Mouse (Mus musculus): ENCODE data around the gene Ccdc153. TPM values are rescaled to one million over a fixed set of nuclear protein-coding genes. Genes with fewer than 3 reads are reported as not detected.
A peak's percentile ranks its signal among the peaks of the same experiment; 100 is the strongest.

Gene Ccdc153
- polyA plus RNA-seq, 2 experiments: not detected

DNA sequence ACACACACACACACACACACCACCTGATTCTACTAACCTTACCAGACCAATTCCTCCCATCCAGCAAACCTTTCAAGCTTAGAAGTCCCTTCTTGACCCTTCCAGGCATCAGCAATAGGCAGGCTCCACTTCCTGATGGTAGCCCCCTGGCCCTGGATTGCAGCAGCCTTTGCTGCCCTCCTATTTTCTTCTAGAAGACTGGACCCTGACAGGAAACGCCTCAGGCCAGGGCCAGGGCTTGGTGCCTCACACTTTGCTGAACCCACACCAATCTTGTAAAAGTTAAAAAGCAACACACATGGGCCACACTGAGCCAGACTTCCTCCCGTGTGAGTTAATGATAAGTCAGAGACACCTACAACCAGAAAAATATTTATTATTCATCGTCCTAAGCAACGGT is 3.3 kb upstream of the Ccdc153 start:
- H3K4me1 ChIP-seq (replicated peaks; ENCODE audit: control insufficient read depth in 2 of 2, insufficient read depth in 2 of 2, low read length in 1 of 2): peaks cover 4 to 10% of the 10 kb centered on the region in 2 experiments
- H3K9me3 ChIP-seq (ENCODE audit: control insufficient read depth, low read length): no peaks in the 10 kb centered on the region
- TF ChIP-seq EP300 (IDR thresholded peaks at IDR 0.05; ENCODE audit: low read depth): no peak
- TF ChIP-seq CTCF (IDR thresholded peaks at IDR 0.05; ENCODE audit: low read depth): no peak
- DNase-seq (ENCODE audit: low read depth in 3 of 3, low spot score in 3 of 3): no peak
- 56% methylated on average over 4 of the region's 4 CpGs for WGBS (ENCODE audit: insufficient replicate concordance)
- H3K4me2 ChIP-seq (ENCODE audit: low read depth): no peak overlapping the region
- H3K9ac ChIP-seq (replicated peaks): no peak overlapping the region
- no peaks in the 10 kb centered on the region for H3K36me3 ChIP-seq (replicated peaks; ENCODE audit: control insufficient read depth, insufficient read depth, low read depth)
- ATAC-seq (ENCODE audit: insufficient read depth): no peak
- no peak overlapping the region for H3K4me3 ChIP-seq (ENCODE audit: insufficient read depth in 1 of 2, low read depth in 2 of 2, low read length in 2 of 2)
- no peak overlapping the region for H3K27ac ChIP-seq
- H3K27me3 ChIP-seq (ENCODE audit: control insufficient read depth, insufficient read depth, low read length): no peaks in the 10 kb centered on the region; the same call in none of the 2 replicates

DNA sequence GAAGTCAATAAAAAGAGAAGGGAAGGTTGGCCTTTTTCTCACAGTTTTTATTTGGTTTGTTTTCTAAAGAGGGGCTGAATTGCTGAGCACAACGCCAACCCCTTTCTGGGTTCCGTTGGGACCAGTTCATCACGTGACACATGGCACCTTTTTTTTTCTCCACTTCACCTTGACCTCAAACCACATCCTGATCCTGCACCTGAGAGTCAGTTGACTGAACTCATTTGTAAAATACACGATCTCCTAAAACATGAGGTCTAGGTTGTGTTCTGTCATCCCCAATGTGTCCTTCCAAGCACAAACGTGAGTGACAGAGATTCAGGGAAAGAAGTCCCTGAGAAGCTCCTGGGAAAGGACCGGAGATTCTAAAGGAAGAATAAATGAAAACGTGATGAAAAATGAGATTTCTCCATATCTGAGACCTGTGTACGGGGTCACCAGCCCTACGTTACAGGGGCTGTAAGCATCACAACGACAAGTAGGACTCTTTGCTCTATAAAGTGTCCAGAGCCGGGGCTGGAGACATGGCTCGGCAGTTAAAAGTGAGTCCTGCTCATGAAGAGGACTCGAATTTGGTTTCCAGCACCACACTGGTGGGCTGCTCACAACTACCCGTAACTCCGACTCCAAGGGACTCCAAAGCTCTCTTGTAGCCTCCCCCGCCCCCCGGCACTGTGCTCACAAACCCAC is 1.8 kb upstream of the Ccdc153 start:
- H3K4me3 ChIP-seq (ENCODE audit: insufficient read depth in 1 of 2, low read depth in 2 of 2, low read length in 2 of 2): no peak overlapping the region
- H3K4me1 ChIP-seq (replicated peaks; ENCODE audit: control insufficient read depth in 2 of 2, insufficient read depth in 2 of 2, low read length in 1 of 2): peaks cover 0 to 7% of the 10 kb centered on the region in 2 experiments; a peak in 2 of 4 replicates
- DNase-seq (ENCODE audit: low read depth in 3 of 3, low spot score in 3 of 3) (no peak), ATAC-seq (ENCODE audit: insufficient read depth) (no peak)
- no peak overlapping the region for H3K4me2 ChIP-seq (ENCODE audit: low read depth)
- H3K27ac ChIP-seq: no peak overlapping the region
- H3K9ac ChIP-seq (replicated peaks): no peak overlapping the region
- H3K36me3 ChIP-seq (replicated peaks; ENCODE audit: control insufficient read depth, insufficient read depth, low read depth): no peaks in the 10 kb centered on the region
- TF ChIP-seq EP300 (IDR thresholded peaks at IDR 0.05; ENCODE audit: low read depth): no peak
- no peak for TF ChIP-seq CTCF (IDR thresholded peaks at IDR 0.05; ENCODE audit: low read depth)
- no peaks in the 10 kb centered on the region for H3K9me3 ChIP-seq (ENCODE audit: control insufficient read depth, low read length)
- WGBS (ENCODE audit: insufficient replicate concordance): 65% methylated on average over 17 of the region's 17 CpGs
- H3K27me3 ChIP-seq (ENCODE audit: control insufficient read depth, insufficient read depth, low read length): no peaks in the 10 kb centered on the region; the same call in none of the 2 replicates

DNA sequence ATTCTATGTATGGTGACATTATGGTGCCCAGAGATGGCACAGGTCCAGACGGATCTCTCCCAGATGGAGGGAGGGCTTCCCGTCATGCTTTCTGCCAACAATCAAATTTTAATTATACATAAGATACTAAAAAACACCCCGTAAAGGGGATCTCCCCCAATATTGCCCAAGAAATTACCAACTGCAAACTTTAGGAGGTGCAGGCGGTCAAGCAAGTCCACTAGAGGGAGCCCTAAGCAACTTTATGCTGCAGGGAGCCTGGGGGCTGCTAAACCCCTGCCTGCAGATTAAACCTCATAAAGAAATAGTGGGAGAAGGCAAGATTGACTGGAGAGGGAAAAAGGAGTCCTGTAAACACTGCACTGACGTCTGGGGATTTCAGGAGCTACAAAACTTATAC is 1.0 kb upstream of the Ccdc153 start:
- no peak overlapping the region for H3K27ac ChIP-seq
- no peak overlapping the region for H3K9ac ChIP-seq (replicated peaks)
- H3K4me1 ChIP-seq (replicated peaks; ENCODE audit: control insufficient read depth in 2 of 2, insufficient read depth in 2 of 2, low read length in 1 of 2): peaks cover 0 to 3% of the 10 kb centered on the region in 2 experiments; a peak in 2 of 4 replicates
- no peak for ATAC-seq (ENCODE audit: insufficient read depth)
- 10% methylated on average over 5 of the region's 5 CpGs for WGBS (ENCODE audit: insufficient replicate concordance)
- no peak overlapping the region for H3K4me3 ChIP-seq (ENCODE audit: insufficient read depth in 1 of 2, low read depth in 2 of 2, low read length in 2 of 2)
- TF ChIP-seq EP300 (IDR thresholded peaks at IDR 0.05; ENCODE audit: low read depth) (no peak), CTCF (IDR thresholded peaks at IDR 0.05; ENCODE audit: low read depth) (peak; percentile 86)
- H3K4me2 ChIP-seq (ENCODE audit: low read depth): no peak overlapping the region
- no peaks in the 10 kb centered on the region for H3K9me3 ChIP-seq (ENCODE audit: control insufficient read depth, low read length)
- H3K36me3 ChIP-seq (replicated peaks; ENCODE audit: control insufficient read depth, insufficient read depth, low read depth): no peaks in the 10 kb centered on the region
- DNase-seq (ENCODE audit: low read depth in 3 of 3, low spot score in 3 of 3): peak in 2 of 3 experiments; percentile 31 to 35
- H3K27me3 ChIP-seq (ENCODE audit: control insufficient read depth, insufficient read depth, low read length): no peaks in the 10 kb centered on the region; the same call in none of the 2 replicates

DNA sequence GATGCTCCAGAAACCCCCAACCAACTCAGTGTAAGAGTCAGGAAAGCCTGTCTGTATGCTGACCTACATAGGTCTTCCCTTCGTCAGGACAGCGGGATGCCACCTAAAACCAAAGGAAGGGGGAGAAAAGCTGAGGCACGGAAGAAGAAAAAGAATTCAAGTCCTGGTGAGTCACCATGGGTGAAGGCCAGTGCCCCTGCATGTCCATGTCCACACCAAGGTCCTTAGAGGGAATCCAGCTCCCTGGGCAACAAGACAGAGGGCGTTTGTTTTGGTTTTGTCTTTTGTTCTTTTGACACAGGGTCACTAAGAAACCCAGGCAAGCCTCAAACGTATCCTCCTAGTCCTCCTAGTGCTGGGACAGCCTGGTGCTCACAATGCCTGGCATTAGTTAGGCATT is 435 bp downstream of the Ccdc153 start:
- TF ChIP-seq CTCF (IDR thresholded peaks at IDR 0.05; ENCODE audit: low read depth): no peak
- TF ChIP-seq EP300 (IDR thresholded peaks at IDR 0.05; ENCODE audit: low read depth): no peak
- ATAC-seq (ENCODE audit: insufficient read depth) (no peak), DNase-seq (ENCODE audit: low read depth in 3 of 3, low spot score in 3 of 3) (no peak)
- Histone ChIP-seq H3K4me3 (ENCODE audit: insufficient read depth in 1 of 2, low read depth in 2 of 2, low read length in 2 of 2) (no peak overlapping the region), H3K27me3 (ENCODE audit: control insufficient read depth, insufficient read depth, low read length) (no peaks in the 10 kb centered on the region; the same call in none of the 2 replicates), H3K4me2 (ENCODE audit: low read depth) (no peak overlapping the region), H3K36me3 (replicated peaks; ENCODE audit: control insufficient read depth, insufficient read depth, low read depth) (no peaks in the 10 kb centered on the region), H3K27ac (no peak overlapping the region), H3K9me3 (ENCODE audit: control insufficient read depth, low read length) (no peaks in the 10 kb centered on the region), H3K4me1 (replicated peaks; ENCODE audit: control insufficient read depth in 2 of 2, insufficient read depth in 2 of 2, low read length in 1 of 2) (no peaks in the 10 kb centered on the region), H3K9ac (replicated peaks) (no peak overlapping the region)
- 57% methylated on average over 5 of the region's 5 CpGs for WGBS (ENCODE audit: insufficient replicate concordance)

DNA sequence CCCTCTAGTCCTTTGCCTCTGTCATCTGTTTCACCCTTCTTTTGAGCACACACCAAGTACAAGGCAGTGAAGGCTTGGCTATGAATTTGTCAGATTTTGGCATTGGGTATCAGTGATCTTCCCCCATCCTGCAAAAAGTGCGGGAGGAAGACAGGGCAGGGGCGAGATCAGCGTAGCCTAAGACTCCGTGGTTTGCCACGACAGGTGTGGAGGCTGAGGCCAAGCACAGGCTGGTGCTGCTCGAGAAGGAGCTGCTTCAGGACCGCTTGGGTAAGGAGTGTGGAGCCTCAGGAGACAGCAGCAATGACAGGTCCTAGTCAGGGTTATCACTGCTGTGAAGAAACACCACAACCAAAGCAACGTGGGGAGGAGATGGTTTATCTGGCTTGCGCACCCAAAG is 942 bp downstream of the Ccdc153 start:
- no peak overlapping the region for H3K4me2 ChIP-seq (ENCODE audit: low read depth)
- ATAC-seq (ENCODE audit: insufficient read depth): no peak
- no peak overlapping the region for H3K4me3 ChIP-seq (ENCODE audit: insufficient read depth in 1 of 2, low read depth in 2 of 2, low read length in 2 of 2)
- TF ChIP-seq CTCF (IDR thresholded peaks at IDR 0.05; ENCODE audit: low read depth): no peak
- TF ChIP-seq EP300 (IDR thresholded peaks at IDR 0.05; ENCODE audit: low read depth): no peak
- no peak overlapping the region for H3K27ac ChIP-seq
- no peaks in the 10 kb centered on the region; the same call in none of the 2 replicates for H3K27me3 ChIP-seq (ENCODE audit: control insufficient read depth, insufficient read depth, low read length)
- 29% methylated on average over 9 of the region's 9 CpGs for WGBS (ENCODE audit: insufficient replicate concordance)
- no peaks in the 10 kb centered on the region for H3K9me3 ChIP-seq (ENCODE audit: control insufficient read depth, low read length)
- no peak overlapping the region for H3K9ac ChIP-seq (replicated peaks)
- H3K4me1 ChIP-seq (replicated peaks; ENCODE audit: control insufficient read depth in 2 of 2, insufficient read depth in 2 of 2, low read length in 1 of 2): no peaks in the 10 kb centered on the region
- no peak for DNase-seq (ENCODE audit: low read depth in 3 of 3, low spot score in 3 of 3)
- H3K36me3 ChIP-seq (replicated peaks; ENCODE audit: control insufficient read depth, insufficient read depth, low read depth): no peaks in the 10 kb centered on the region

Measured in liver, embryonic 14.5 days (tissue).